Mouse (Mus musculus) forebrain, embryonic 16.5 days (tissue): ENCODE results near the gene Shank3. TPM values are rescaled to one million over a fixed set of nuclear protein-coding genes. Genes with fewer than 3 reads are reported as not detected.

ENCODE experiments used
- ATAC-seq: fragments of 200-750 bp; cut with Nextera tagmentation; 2 replicates; pipeline ENCODE4 v1.8.0; 2017; ENCODE audit warnings: mild to moderate bottlenecking, moderate library complexity
- H3K27ac ChIP-seq: fragments of 300-500 bp; sonication (generic); 2 replicates; pipeline ENCODE4 v1.5.1; 2014; ENCODE audit warnings: low read length, control low read depth
- H3K27me3 ChIP-seq: fragments of 300-500 bp; sonication (generic); replicated peaks from 2 replicates; pipeline ENCODE4 v1.6.1; 2014; ENCODE audit warnings: low read length; ENCODE audit not compliant: control insufficient read depth, insufficient read depth
- H3K36me3 ChIP-seq: fragments of 300-500 bp; sonication (generic); 2 replicates; pipeline ENCODE4 v1.6.1; 2014; ENCODE audit not compliant: control insufficient read depth, insufficient read depth
- H3K4me1 ChIP-seq: fragments of 300-500 bp; sonication (generic); replicated peaks from 2 replicates; pipeline ENCODE4 v1.6.1; 2014; ENCODE audit warnings: low read length; ENCODE audit not compliant: control insufficient read depth, insufficient read depth
- H3K4me2 ChIP-seq: fragments of 300-500 bp; sonication (generic); 2 replicates; pipeline ENCODE4 v1.6.1; 2014; ENCODE audit warnings: mild to moderate bottlenecking, low read length, control low read depth
- H3K4me3 ChIP-seq: fragments of 300-500 bp; sonication (generic); replicated peaks from 2 replicates; pipeline ENCODE4 v1.5.1; 2014; ENCODE audit warnings: mild to moderate bottlenecking, low read length, control low read depth
- H3K9ac ChIP-seq: fragments of 300-500 bp; sonication (generic); replicated peaks from 2 replicates; pipeline ENCODE4 v1.6.1; 2014; ENCODE audit warnings: low read depth, low read length, control low read depth
- H3K9me3 ChIP-seq: fragments of 300-500 bp; sonication (generic); 2 replicates; pipeline ENCODE4 v1.6.1; 2016; ENCODE audit warnings: low read length; ENCODE audit not compliant: control insufficient read depth
- WGBS: fragments of 180-500 bp; shearing (Covaris S2); extraction: QIAGEN DNeasy Blood & Tissue Kit; methylation state at CpG from one replicate; pipeline ENCODE4 v1.1.7; 2014; 5-methylcytosine and 5-hydroxymethylcytosine counted together
- polyA plus RNA-seq: library from polyadenylated mRNA; unstranded; fragments of >200 nt; fragmentation: Nextera tagmentation; extraction: Ambion mirVana; gene quantifications from 2 replicates; pipeline ENCODE4 v1.2.1, GENCODE M21; 2015

Gene Shank3
- polyA plus RNA-seq, 1 experiment from 2014 or later, result 14.1 TPM

- Histone ChIP-seq H3K9me3 (no peaks in the 10 kb centered on the region), H3K9ac (no peak overlapping the region), H3K4me2 (no peak overlapping the region), H3K4me3 (no peak overlapping the region), H3K27ac (no peak overlapping the region), H3K36me3 (no peaks in the 10 kb centered on the region), H3K27me3 (no peaks in the 10 kb centered on the region), H3K4me1 (peaks cover 17% of the 10 kb centered on the region)
- WGBS, result 88% methylated on average over 5 of the region's 5 CpGs
- ATAC-seq, result no peak
Measured at GRCm38 (mm10) chr15:89589146-89589545, 89.7 kb downstream of the Shank3 start.

DNA sequence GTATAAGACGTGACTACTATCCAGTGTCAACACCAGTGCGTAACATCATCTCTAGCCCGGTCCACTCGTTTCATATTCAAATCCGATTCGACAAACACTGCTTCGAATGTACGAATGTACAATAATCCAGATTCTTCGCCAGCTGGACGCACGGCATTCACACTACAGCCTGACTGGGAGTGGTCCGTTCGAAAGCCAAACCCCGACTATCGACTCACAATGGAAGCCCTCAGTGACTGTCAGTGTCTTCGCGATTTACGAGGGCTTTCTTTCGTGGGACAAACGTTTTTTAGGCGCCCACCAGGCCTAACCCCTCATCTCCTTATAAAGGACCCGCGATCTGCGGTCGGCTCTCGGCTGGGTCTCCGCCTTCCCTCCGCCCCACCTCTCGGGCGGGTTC lies 91.9 kb downstream of the Shank3 start:
- no peak; the same call in none of the 2 replicates for ATAC-seq
- H3K27me3 ChIP-seq, result no peaks in the 10 kb centered on the region
- peaks cover 17% of the 10 kb centered on the region for H3K4me1 ChIP-seq
- H3K9ac ChIP-seq, result peak overlapping the region; percentile 64
- H3K4me2 ChIP-seq, result peak overlapping the region; percentile 73
- peak overlapping the region; percentile 39; the same call in 1 of the 2 replicates for H3K27ac ChIP-seq
- 2% methylated on average over 30 of the region's 30 CpGs for WGBS
- no peaks in the 10 kb centered on the region for H3K9me3 ChIP-seq
- peak overlapping the region; percentile 58 for H3K4me3 ChIP-seq
- no peaks in the 10 kb centered on the region for H3K36me3 ChIP-seq

DNA sequence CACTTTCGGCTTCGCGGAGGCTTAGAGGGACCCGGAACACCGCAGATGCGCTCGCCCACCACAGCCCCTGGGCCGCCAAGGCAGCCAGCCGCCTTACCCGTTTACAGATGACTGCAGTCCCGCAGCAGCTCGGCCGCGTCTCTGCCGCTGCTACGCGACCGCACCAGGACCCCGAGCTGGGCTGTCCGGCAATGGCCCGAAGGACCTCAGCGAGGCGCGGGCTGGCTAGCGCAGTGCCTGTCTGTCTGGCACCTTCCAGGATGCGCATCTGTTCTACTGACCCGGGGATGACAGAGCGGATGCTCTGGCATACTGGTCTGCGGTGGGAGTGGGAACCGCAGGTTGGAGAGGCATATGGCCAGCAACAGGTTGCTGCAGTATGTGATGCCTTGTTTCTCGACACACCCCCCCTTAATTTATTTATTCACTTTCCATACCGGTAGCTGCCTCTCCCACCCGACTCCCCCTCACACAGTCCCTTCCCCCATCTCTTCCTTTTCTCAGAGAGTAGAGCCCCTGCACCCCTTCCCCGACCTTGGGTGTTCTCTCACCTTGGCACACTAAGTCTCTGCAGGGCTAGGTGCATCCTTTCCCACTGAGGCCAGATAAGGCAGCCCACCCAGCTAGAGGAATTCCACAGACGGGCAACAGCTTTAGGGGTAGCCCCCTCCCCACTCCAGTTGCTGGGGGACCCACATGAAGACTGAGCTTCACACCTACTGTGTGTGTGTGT lies 92.5 kb downstream of the Shank3 start, which contains the start of gene Rabl2:
Gene Rabl2 (minus strand): TSS at position 201 of the 733 bp plus-strand sequence.
- WGBS, result under 1% methylated on average over 35 of the region's 35 CpGs
- ATAC-seq, result peak; percentile 97
- H3K4me2 ChIP-seq, result peak within 1 kb of the TSS; percentile 73

DNA sequence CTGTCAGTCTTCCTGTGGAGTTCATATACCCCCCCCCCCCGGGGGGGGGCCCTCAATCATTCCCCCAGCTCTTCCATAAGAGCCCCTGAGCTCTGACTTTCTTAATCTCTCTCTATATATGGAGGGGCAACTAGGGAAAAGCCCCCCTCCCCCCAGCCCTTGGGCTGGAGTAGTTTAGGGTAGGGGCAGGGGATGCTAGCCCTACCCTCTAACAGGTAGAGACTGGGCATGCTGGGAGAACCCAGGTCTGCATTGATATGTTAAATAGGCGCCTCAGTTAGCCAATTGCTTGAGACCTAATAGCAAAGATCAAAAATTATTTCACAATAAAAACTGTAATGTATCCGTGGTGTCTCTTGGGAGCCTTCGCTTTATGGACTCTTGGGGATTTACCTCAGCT lies 93.1 kb downstream of the Shank3 start:
- Histone ChIP-seq H3K4me1 (peaks cover 17% of the 10 kb centered on the region), H3K4me2 (peak overlapping the region; percentile 73; the same call in 1 of the 2 replicates), H3K27me3 (no peaks in the 10 kb centered on the region), H3K9ac (no peak overlapping the region), H3K36me3 (no peaks in the 10 kb centered on the region), H3K4me3 (no peak overlapping the region), H3K27ac (no peak overlapping the region), H3K9me3 (no peaks in the 10 kb centered on the region)
- WGBS, result 45% methylated on average over 4 of the region's 4 CpGs
- ATAC-seq, result no peak; the same call in 1 of the 2 replicates

More for the DNA sequence above, 92.5 kb downstream of the Shank3 start, which contains the start of gene Rabl2:
- Histone ChIP-seq H3K27me3 (no peaks in the 10 kb centered on the region), H3K27ac (peak within 1 kb of the TSS; percentile 39), H3K36me3 (no peaks in the 10 kb centered on the region), H3K4me3 (peak within 1 kb of the TSS; percentile 58), H3K4me1 (peaks cover 17% of the 10 kb centered on the region), H3K9ac (peak within 1 kb of the TSS; percentile 64), H3K9me3 (no peaks in the 10 kb centered on the region)

DNA sequence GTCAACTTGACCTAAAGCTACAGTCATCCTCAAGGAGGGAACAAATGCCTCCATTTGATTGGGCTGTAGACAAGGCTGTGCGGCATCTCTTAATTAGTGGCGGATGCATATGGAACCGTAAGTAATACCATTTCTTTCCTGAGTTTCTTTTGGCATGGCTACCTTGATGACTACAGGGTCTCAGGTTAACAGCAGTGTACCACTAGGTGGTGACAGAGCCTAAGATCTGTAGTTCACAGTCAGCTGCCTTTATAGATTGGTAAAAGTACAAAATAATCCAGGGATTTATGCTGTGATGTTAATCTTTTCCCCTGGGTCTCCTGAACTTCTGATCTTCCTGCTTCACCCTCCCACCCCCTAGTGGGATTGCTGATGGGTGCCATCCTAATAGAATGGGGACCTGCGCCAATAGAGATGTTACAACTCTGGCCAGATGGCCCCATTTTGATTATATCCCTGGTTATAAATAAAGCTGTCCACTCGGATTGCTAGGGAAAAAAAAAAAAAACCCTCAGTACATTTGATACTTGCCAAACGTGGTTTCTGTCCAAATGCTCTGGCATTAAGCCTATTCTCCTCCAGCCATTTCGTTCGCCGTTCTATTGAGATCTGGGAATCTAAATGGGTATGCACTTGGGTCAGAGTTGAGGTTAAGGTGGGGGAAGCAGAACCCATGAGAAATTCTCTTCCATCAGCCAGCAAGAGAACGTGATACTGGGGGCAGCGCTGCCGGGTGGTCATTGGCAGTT lies 106.6 kb downstream of the Shank3 start:
- 66% methylated on average over 12 of the region's 12 CpGs for WGBS
- Histone ChIP-seq H3K27ac (no peak overlapping the region), H3K4me3 (no peak overlapping the region), H3K9ac (no peak overlapping the region), H3K9me3 (no peaks in the 10 kb centered on the region), H3K36me3 (no peaks in the 10 kb centered on the region), H3K27me3 (no peaks in the 10 kb centered on the region), H3K4me1 (no peaks in the 10 kb centered on the region), H3K4me2 (no peak overlapping the region)
- ATAC-seq, result no peak

GRCm38 (mm10) chr15:89607480-89607879 lies 108.1 kb downstream of the Shank3 start:
- Histone ChIP-seq H3K9me3 (no peaks in the 10 kb centered on the region), H3K27ac (no peak overlapping the region), H3K27me3 (no peaks in the 10 kb centered on the region), H3K4me3 (no peak overlapping the region), H3K4me1 (no peaks in the 10 kb centered on the region), H3K4me2 (no peak overlapping the region), H3K36me3 (no peaks in the 10 kb centered on the region), H3K9ac (no peak overlapping the region)
- WGBS, result 86% methylated on average over 8 of the region's 8 CpGs
- no peak for ATAC-seq

DNA sequence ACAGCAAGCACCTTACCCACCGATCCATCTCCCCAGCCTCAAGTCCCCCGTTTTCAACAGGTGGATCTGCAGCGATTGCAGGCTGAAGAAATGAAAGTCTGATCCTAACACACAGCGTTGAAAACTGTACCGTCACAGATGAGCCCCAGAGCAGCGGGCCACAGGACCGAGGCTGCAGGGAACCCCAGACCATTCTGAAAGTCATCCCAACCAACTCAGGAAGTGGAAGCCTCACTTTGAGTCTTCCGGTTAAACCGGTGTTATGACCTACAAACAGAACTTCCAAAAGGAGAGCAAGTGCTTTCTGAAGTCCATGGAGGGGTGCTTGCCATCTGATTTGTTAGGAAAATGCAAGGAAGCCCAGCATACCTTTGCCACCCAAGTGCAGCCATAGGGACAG lies 108.5 kb downstream of the Shank3 start:
- 88% methylated on average over 9 of the region's 9 CpGs for WGBS
- ATAC-seq, result no peak

More for the DNA sequence above, 108.5 kb downstream of the Shank3 start:
- Histone ChIP-seq H3K4me2 (no peak overlapping the region), H3K36me3 (no peaks in the 10 kb centered on the region), H3K4me1 (no peaks in the 10 kb centered on the region), H3K4me3 (no peak overlapping the region), H3K27ac (no peak overlapping the region), H3K9me3 (no peaks in the 10 kb centered on the region), H3K27me3 (no peaks in the 10 kb centered on the region), H3K9ac (no peak overlapping the region)

Other genes with a start within 250 kb of the Shank3 start
- 81.8 and 97.2 TPM in 2 replicates for gene Sbf1, start 184.3 kb upstream of the Shank3 start, polyA plus RNA-seq
- not detected in 2 replicates for gene Adm2, start 176.9 kb upstream of the Shank3 start, polyA plus RNA-seq
- not detected in 2 replicates for gene Miox, start 165.2 kb upstream of the Shank3 start, polyA plus RNA-seq
- 29.5 and 32.3 TPM in 2 replicates for gene Lmf2, start 144.0 kb upstream of the Shank3 start, polyA plus RNA-seq
- 138 and 140 TPM in 2 replicates for gene Ncaph2, start 143.9 kb upstream of the Shank3 start, polyA plus RNA-seq
- gene Sco2, start 125.8 kb upstream of the Shank3 start, polyA plus RNA-seq, result 10.1 and 14.1 TPM in 2 replicates
- 1.7 and 2.6 TPM in 2 replicates for gene Tymp, start 122.6 kb upstream of the Shank3 start, polyA plus RNA-seq
- gene Odf3b, start 120.3 kb upstream of the Shank3 start, polyA plus RNA-seq, result 1.9 and 3.3 TPM in 2 replicates
- not detected in 2 replicates for gene Klhdc7b, start 114.7 kb upstream of the Shank3 start, polyA plus RNA-seq
- gene Syce3, start 89.1 kb upstream of the Shank3 start, polyA plus RNA-seq, result not detected in 2 replicates
- gene Cpt1b, start 73.8 kb upstream of the Shank3 start, polyA plus RNA-seq, result 1.2 and 1.8 TPM in 2 replicates
- 5.2 and 7.0 TPM in 2 replicates for gene C730034F03Rik, start 70.0 kb upstream of the Shank3 start, polyA plus RNA-seq
- gene Gm44502, start 69.9 kb upstream of the Shank3 start, polyA plus RNA-seq, result not detected in 2 replicates
- gene Chkb, start 69.7 kb upstream of the Shank3 start, polyA plus RNA-seq, result 77.7 and 79.3 TPM in 2 replicates
- 74.5 and 81.9 TPM in 2 replicates for gene Mapk8ip2, start 45.7 kb upstream of the Shank3 start, polyA plus RNA-seq
- 23.9 and 27.9 TPM in 2 replicates for gene Arsa, start 22.2 kb upstream of the Shank3 start, polyA plus RNA-seq
- gene Acr, start 68.7 kb downstream of the Shank3 start, polyA plus RNA-seq, result 0.92 and 2.3 TPM in 2 replicates
- 53.6 and 64.4 TPM in 2 replicates for gene Rabl2, start 92.3 kb downstream of the Shank3 start, polyA plus RNA-seq